Mouse (Mus musculus) limb, embryonic 10.5 days (tissue): Measurements from ENCODE around the gene Gm2115. TPM values are rescaled to one million over a fixed set of nuclear protein-coding genes. Genes with fewer than 3 reads are reported as not detected.

ENCODE experiments used
- DNase-seq: peaks from one replicate; pipeline ENCODE4 v3.0.0-alpha.2; 2017; ENCODE audit warnings: low spot score
- H3K27ac ChIP-seq: fragments of 300-500 bp; sonication (generic); 2 replicates; pipeline ENCODE4 v1.5.1; 2016; ENCODE audit warnings: mild to moderate bottlenecking
- H3K27me3 ChIP-seq: fragments of 300-500 bp; sonication (generic); 2 replicates; pipeline ENCODE4 v1.6.1; 2016; ENCODE audit warnings: low read depth, mild to moderate bottlenecking; ENCODE audit not compliant: poor library complexity, severe bottlenecking
- H3K36me3 ChIP-seq: fragments of 300-500 bp; sonication (generic); 2 replicates; pipeline ENCODE4 v1.6.1; 2016; ENCODE audit warnings: mild to moderate bottlenecking, moderate library complexity
- H3K4me1 ChIP-seq: fragments of 300-500 bp; sonication (generic); 2 replicates; pipeline ENCODE4 v1.6.1; 2016
- H3K4me3 ChIP-seq: fragments of 300-500 bp; sonication (generic); 2 replicates; pipeline ENCODE4 v1.5.1; 2016; ENCODE audit warnings: mild to moderate bottlenecking, moderate library complexity
- H3K9me3 ChIP-seq: fragments of 300-500 bp; sonication (generic); replicated peaks from 2 replicates; pipeline ENCODE4 v1.6.1; 2016; ENCODE audit warnings: mild to moderate bottlenecking
- WGBS: fragments of 180-500 bp; shearing (Covaris S2); methylation state at CpG from one replicate; pipeline ENCODE4 v1.1.7; 2016; 5-methylcytosine and 5-hydroxymethylcytosine counted together
- polyA plus RNA-seq: library from polyadenylated mRNA; unstranded; fragments of >200 nt; fragmentation: Nextera tagmentation; extraction: Ambion mirVana; gene quantifications from 2 replicates; pipeline ENCODE4 v1.2.1, GENCODE M21; 2016

The Gm2115 gene
- polyA plus RNA-seq, 1 experiment from 2014 or later, result 0.03 TPM

GRCm38 (mm10) chr7:84620956-84621355 lies 92.2 kb downstream of the Gm2115 start:
- no peaks in the 10 kb centered on the region for H3K27me3 ChIP-seq
- H3K27ac ChIP-seq, result no peak overlapping the region
- no peak overlapping the region for H3K4me3 ChIP-seq
- H3K4me1 ChIP-seq, result no peaks in the 10 kb centered on the region
- H3K9me3 ChIP-seq, result no peaks in the 10 kb centered on the region
- H3K36me3 ChIP-seq, result peaks cover 55% of the 10 kb centered on the region
- no peak for DNase-seq
- 95% methylated on average over 3 of the region's 3 CpGs for WGBS

- Histone ChIP-seq H3K9me3 (no peaks in the 10 kb centered on the region), H3K27me3 (no peaks in the 10 kb centered on the region), H3K4me3 (no peak overlapping the region), H3K27ac (no peak overlapping the region), H3K36me3 (peaks cover 44% of the 10 kb centered on the region), H3K4me1 (no peaks in the 10 kb centered on the region)
- whole genome bisulfite sequencing, result 98% methylated on average over 4 of the region's 4 CpGs
- no peak for DNase-seq
Measured at GRCm38 (mm10) chr7:84623718-84624117, 95.0 kb downstream of the Gm2115 start.

GRCm38 (mm10) chr7:84631878-84632277 lies 103.1 kb downstream of the Gm2115 start:
- no peak overlapping the region for H3K4me3 ChIP-seq
- H3K9me3 ChIP-seq, result no peaks in the 10 kb centered on the region
- no peaks in the 10 kb centered on the region for H3K27me3 ChIP-seq
- no peak overlapping the region for H3K27ac ChIP-seq
- peaks cover 49% of the 10 kb centered on the region for H3K36me3 ChIP-seq
- H3K4me1 ChIP-seq, result no peaks in the 10 kb centered on the region
- WGBS, result 94% methylated on average over 3 of the region's 3 CpGs
- DNase-seq, result no peak

Other genes with a start within 250 kb of the Gm2115 start
- gene Arnt2, start 118.8 kb upstream of the Gm2115 start, polyA plus RNA-seq, result 14.4 and 18.4 TPM in 2 replicates
- 1.4 and 2.9 TPM in 2 replicates for gene Fah, start 77.8 kb downstream of the Gm2115 start, polyA plus RNA-seq
- 153 and 185 TPM in 2 replicates for gene Zfand6, start 161.0 kb downstream of the Gm2115 start, polyA plus RNA-seq